Mouse (Mus musculus) myocyte (in vitro differentiated cells): Measurements from ENCODE around the gene Supt6.

Experiments used
- E2F4 ChIP-seq: IDR thresholded peaks from one replicate; pipeline ENCODE4 v1.6.1; 2011; ENCODE audit warnings: mild to moderate bottlenecking, control low read depth, moderate library complexity; ENCODE audit not compliant: insufficient read depth
- POLR2A ChIP-seq: IDR thresholded peaks from one replicate; pipeline ENCODE4 v1.6.1; 2011; ENCODE audit warnings: low read depth, mild to moderate bottlenecking, control low read depth, moderate library complexity; ENCODE audit not compliant: insufficient read length
- TCF12 ChIP-seq: IDR thresholded peaks from one replicate; pipeline ENCODE4 v1.6.1; 2011; ENCODE audit warnings: mild to moderate bottlenecking, control low read depth; ENCODE audit not compliant: poor library complexity, insufficient read depth, severe bottlenecking
- USF1 ChIP-seq: IDR thresholded peaks from one replicate; pipeline ENCODE4 v1.6.1; 2011; ENCODE audit warnings: low read depth, mild to moderate bottlenecking, control low read depth, moderate library complexity

DNA sequence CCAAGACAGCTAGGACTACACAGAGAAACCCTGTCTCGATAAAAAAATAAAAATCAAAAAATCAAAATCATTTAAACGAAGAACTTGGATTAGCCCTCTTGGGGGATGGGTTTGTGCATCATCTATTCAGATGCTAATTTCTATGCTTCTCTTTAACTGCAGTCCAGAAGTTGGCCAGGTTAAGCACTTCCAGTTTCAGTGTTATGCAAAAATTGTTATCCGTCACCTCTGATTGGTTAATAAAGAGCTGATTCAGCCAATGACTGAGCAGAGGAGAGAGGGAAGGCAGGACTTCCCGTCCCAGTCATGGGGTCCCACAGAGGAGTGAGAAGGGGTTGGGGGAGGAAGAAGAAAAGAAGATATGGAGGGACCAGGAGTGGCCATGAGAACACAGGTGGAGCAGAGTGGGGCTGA lies 1.9 kb upstream of the Supt6 start:
- no peak for TF ChIP-seq POLR2A
- no peak for TF ChIP-seq TCF12
- TF ChIP-seq USF1, result no peak
- no peak for TF ChIP-seq E2F4
